Mouse (Mus musculus) kidney, embryonic 14.5 days (tissue): ENCODE data around the gene D430041D05Rik. TPM values are rescaled to one million over a fixed set of nuclear protein-coding genes. Genes with fewer than 3 reads are reported as not detected.
"Not testable (repeated sequence)": the region's sequence is repeated elsewhere in the genome, so short reads cannot be mapped to it uniquely, and the experiment has no call there.

Experiments used
- ATAC-seq: fragments of 200-750 bp; cut with Nextera tagmentation; 2 replicates; pipeline ENCODE4 v1.8.0; 2017; ENCODE audit warnings: moderate number of reproducible peaks, mild to moderate bottlenecking, moderate TSS enrichment, moderate library complexity; ENCODE audit not compliant: low FRiP score, low TSS enrichment
- H3K27ac ChIP-seq: fragments of 300-500 bp; sonication (generic); 2 replicates; pipeline ENCODE4 v1.5.1; 2014; ENCODE audit warnings: low read depth, mild to moderate bottlenecking, low read length, moderate library complexity, mixed read lengths
- H3K27me3 ChIP-seq: fragments of 300-500 bp; sonication (generic); 2 replicates; pipeline ENCODE4 v1.6.1; 2014; ENCODE audit warnings: mild to moderate bottlenecking, low read length; ENCODE audit not compliant: control insufficient read depth, insufficient read depth
- H3K36me3 ChIP-seq: fragments of 300-500 bp; sonication (generic); 2 replicates; pipeline ENCODE4 v1.6.1; 2014; ENCODE audit warnings: low read length, mixed read lengths; ENCODE audit not compliant: control insufficient read depth, insufficient read depth
- H3K4me1 ChIP-seq: fragments of 300-500 bp; sonication (generic); 2 replicates; pipeline ENCODE4 v1.6.1; 2014; ENCODE audit warnings: low read length, mixed read lengths; ENCODE audit not compliant: control insufficient read depth, insufficient read depth
- H3K4me2 ChIP-seq: fragments of 300-500 bp; sonication (generic); replicated peaks from 2 replicates; pipeline ENCODE4 v1.6.1; 2014; ENCODE audit warnings: low read depth, mild to moderate bottlenecking, low read length
- H3K4me3 ChIP-seq: fragments of 300-500 bp; sonication (generic); 2 replicates; pipeline ENCODE4 v1.5.1; 2014; ENCODE audit warnings: mild to moderate bottlenecking, low read length
- H3K9ac ChIP-seq: fragments of 300-500 bp; sonication (generic); 2 replicates; pipeline ENCODE4 v1.6.1; 2014; ENCODE audit warnings: low read depth, mild to moderate bottlenecking, low read length, moderate library complexity
- H3K9me3 ChIP-seq: fragments of 300-500 bp; sonication (generic); 2 replicates; pipeline ENCODE4 v1.6.1; 2016; ENCODE audit warnings: low read length; ENCODE audit not compliant: control insufficient read depth
- WGBS: fragments of 180-500 bp; shearing (Covaris S2); extraction: QIAGEN DNeasy Blood & Tissue Kit; methylation state at CpG from one replicate; pipeline ENCODE4 v1.1.7; 2014; 5-methylcytosine and 5-hydroxymethylcytosine counted together
- microRNA counts: library from miRNA; unstranded; fragments of <30 nt; microRNA quantifications from one replicate; lab custom pipeline; 2017
- microRNA-seq: library from miRNA; unstranded; fragments of <30 nt; microRNA quantifications from one replicate; pipeline ENCODE4, GENCODE M21; 2016
- polyA plus RNA-seq: library from polyadenylated mRNA; unstranded; fragments of >200 nt; fragmentation: Nextera tagmentation; extraction: Ambion mirVana; gene quantifications from 2 replicates; pipeline ENCODE4 v1.2.1, GENCODE M21; 2014

D430041D05Rik gene
- polyA plus RNA-seq, 1 experiment from 2014 or later: 0.65 TPM

GRCm38 (mm10) chr2:104098529-104099230 lies 312.1 kb downstream of the D430041D05Rik start:
- Histone ChIP-seq H3K9me3 (no peaks in the 10 kb centered on the region), H3K9ac (no peak overlapping the region), H3K27ac (no peak overlapping the region), H3K36me3 (no peaks in the 10 kb centered on the region), H3K27me3 (no peaks in the 10 kb centered on the region), H3K4me3 (no peak overlapping the region), H3K4me2 (no peak overlapping the region), H3K4me1 (peaks cover 5% of the 10 kb centered on the region; the same call in 1 of the 2 replicates)
- WGBS: 35% methylated on average over 3 of the region's 3 CpGs
- ATAC-seq: no peak

- not testable (repeated sequence) for ATAC-seq, H3K27ac ChIP-seq, H3K27me3 ChIP-seq, H3K4me3 ChIP-seq, H3K4me2 ChIP-seq, H3K36me3 ChIP-seq, H3K9ac ChIP-seq, H3K4me1 ChIP-seq, H3K9me3 ChIP-seq
- 93% methylated on average over 4 of the region's 4 CpGs for WGBS
Observed at GRCm38 (mm10) chr2:104097396-104097795, 313.4 kb downstream of the D430041D05Rik start.

- not testable (repeated sequence) for H3K36me3 ChIP-seq, H3K9me3 ChIP-seq, H3K4me1 ChIP-seq, ATAC-seq, H3K27ac ChIP-seq, H3K27me3 ChIP-seq, H3K9ac ChIP-seq, H3K4me3 ChIP-seq
- peak overlapping the region; percentile 73 for H3K4me2 ChIP-seq
- 68% methylated on average over 1 of the region's 1 CpGs for WGBS
Observed at GRCm38 (mm10) chr2:104096796-104097195, 314.0 kb downstream of the D430041D05Rik start.

- Histone ChIP-seq H3K9me3 (no peaks in the 10 kb centered on the region), H3K4me2 (peak overlapping the region; percentile 73), H3K36me3 (no peaks in the 10 kb centered on the region), H3K27me3 (no peaks in the 10 kb centered on the region), H3K4me1 (peaks cover 5% of the 10 kb centered on the region; the same call in 1 of the 2 replicates), H3K27ac (peak overlapping the region; percentile 60), H3K4me3 (peak overlapping the region; percentile 49), H3K9ac (peak overlapping the region; percentile 51)
- WGBS: 30% methylated on average over 10 of the region's 10 CpGs
- peak; percentile 21; the same call in 1 of the 2 replicates for ATAC-seq
Observed at GRCm38 (mm10) chr2:104096256-104096655, 314.6 kb downstream of the D430041D05Rik start.

GRCm38 (mm10) chr2:104095741-104096213 lies 315.0 kb downstream of the D430041D05Rik start, which contains the start of gene Cd59a:
Gene Cd59a (plus strand): TSS chr2:104095801.
- Histone ChIP-seq H3K36me3 (no peaks in the 10 kb centered on the region), H3K9ac (peak within 1 kb of the TSS; percentile 51), H3K9me3 (no peaks in the 10 kb centered on the region), H3K27ac (peak within 1 kb of the TSS; percentile 60), H3K4me2 (peak within 1 kb of the TSS; percentile 73), H3K4me1 (peaks cover 5% of the 10 kb centered on the region; the same call in 1 of the 2 replicates), H3K4me3 (peak within 1 kb of the TSS; percentile 49), H3K27me3 (no peaks in the 10 kb centered on the region)
- 2% methylated on average over 15 of the region's 15 CpGs for WGBS
- ATAC-seq: peak; percentile 93

GRCm38 (mm10) chr2:104093305-104093704 lies 317.5 kb downstream of the D430041D05Rik start:
- Histone ChIP-seq H3K36me3 (no peaks in the 10 kb centered on the region), H3K27me3 (no peaks in the 10 kb centered on the region), H3K9me3 (no peaks in the 10 kb centered on the region), H3K4me2 (no peak overlapping the region), H3K4me1 (peaks cover 5% of the 10 kb centered on the region; the same call in 1 of the 2 replicates), H3K27ac (no peak overlapping the region), H3K9ac (no peak overlapping the region), H3K4me3 (no peak overlapping the region)
- ATAC-seq: no peak
- WGBS: 61% methylated on average over 2 of the region's 2 CpGs

MicroRNA genes within 50 kb of the gene (microRNA counts, 519-probe panel; counts per million panel counts)
- microRNA mmu-miR-1902 (lab: Ali Mortazavi, UCI): not detected

Small RNA genes lying within 50 kb of the gene (microRNA-seq; reads per million reads assigned to microRNA genes)
- gene Mir1902: not detected

Other genes with a start within 250 kb of the D430041D05Rik start
- 13.6 and 21.7 TPM in 2 replicates for gene Hipk3, start 83.4 kb upstream of the D430041D05Rik start, polyA plus RNA-seq
- gene Cstf3, start 179.5 kb upstream of the D430041D05Rik start, polyA plus RNA-seq: 71.2 and 72.5 TPM in 2 replicates